Mouse (Mus musculus) CH12.LX (cell line): ENCODE results near the gene Snrnp200.

ENCODE experiments used
- CHD1 ChIP-seq: IDR thresholded peaks from 2 replicates; pipeline ENCODE4 v1.6.1; 2012; ENCODE audit warnings: low read depth, low read length, improper control_type of control experiment, inconsistent platforms
- CTCF ChIP-seq, 2 experiments: IDR thresholded peaks in 1 of 2; conservative IDR thresholded peaks in 1 of 2; 2 replicates each; pipeline ENCODE4 v1.5.1; 2011 to 2012; ENCODE audit warnings: low read depth in 2 of 2, low read length in 2 of 2, improper control_type of control experiment in 1 of 2, inconsistent platforms in 1 of 2, mild to moderate bottlenecking in 1 of 2, moderate library complexity in 1 of 2
- EP300 ChIP-seq: IDR thresholded peaks from 2 replicates; pipeline ENCODE4 v1.6.1; 2011; ENCODE audit warnings: low read length, improper control_type of control experiment
- MAFK ChIP-seq: IDR thresholded peaks from 2 replicates; pipeline ENCODE4 v1.6.1; 2011; ENCODE audit warnings: low read length, improper control_type of control experiment; ENCODE audit not compliant: insufficient replicate concordance
- NELFE ChIP-seq: IDR thresholded peaks from 2 replicates; pipeline ENCODE4 v1.6.1; 2011; ENCODE audit warnings: low read depth, low read length, improper control_type of control experiment
- POLR2A ChIP-seq: IDR thresholded peaks from 2 replicates; pipeline ENCODE4 v1.6.1; 2011; ENCODE audit warnings: low read depth, mild to moderate bottlenecking, improper control_type of control experiment, low read length
- POLR2AphosphoS2 ChIP-seq: IDR thresholded peaks from 2 replicates; pipeline ENCODE4 v1.6.1; 2011; ENCODE audit warnings: low read depth, low read length, improper control_type of control experiment
- TCF12 ChIP-seq: IDR thresholded peaks from 2 replicates; pipeline ENCODE4 v1.6.1; 2014; ENCODE audit warnings: low read depth, mild to moderate bottlenecking, inconsistent platforms, low read length, improper control_type of control experiment

DNA sequence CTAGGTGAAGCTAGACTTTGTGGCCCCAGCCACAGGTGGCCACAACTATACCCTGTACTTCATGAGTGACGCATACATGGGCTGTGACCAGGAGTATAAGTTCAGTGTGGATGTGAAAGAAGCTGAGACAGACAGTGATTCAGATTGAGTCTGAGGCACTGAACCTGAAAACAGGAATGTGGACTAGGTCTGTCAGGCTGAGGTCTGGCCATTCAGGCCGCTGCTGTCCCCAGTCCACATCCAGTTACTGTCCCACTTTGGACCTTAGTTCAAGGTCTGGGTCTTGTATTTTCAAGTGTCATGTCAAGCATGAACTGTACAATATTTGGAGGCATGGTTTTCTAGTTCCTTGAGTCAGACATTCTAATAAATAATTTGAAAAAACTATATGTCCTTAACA lies 31.9 kb downstream of the Snrnp200 start:
- no peak for TF ChIP-seq POLR2A
- no peak for TF ChIP-seq NELFE
- TF ChIP-seq CHD1 = no peak
- TF ChIP-seq TCF12 = no peak
- no peak for TF ChIP-seq CTCF (conservative IDR thresholded peaks at IDR 0.05 in 1 of 2, IDR thresholded peaks at IDR 0.05 in 1 of 2; ENCODE audit: low read depth in 2 of 2, low read length in 2 of 2)
- TF ChIP-seq MAFK = no peak
- TF ChIP-seq POLR2AphosphoS2 = no peak
- no peak for TF ChIP-seq EP300
